In the genomic region with DNA sequence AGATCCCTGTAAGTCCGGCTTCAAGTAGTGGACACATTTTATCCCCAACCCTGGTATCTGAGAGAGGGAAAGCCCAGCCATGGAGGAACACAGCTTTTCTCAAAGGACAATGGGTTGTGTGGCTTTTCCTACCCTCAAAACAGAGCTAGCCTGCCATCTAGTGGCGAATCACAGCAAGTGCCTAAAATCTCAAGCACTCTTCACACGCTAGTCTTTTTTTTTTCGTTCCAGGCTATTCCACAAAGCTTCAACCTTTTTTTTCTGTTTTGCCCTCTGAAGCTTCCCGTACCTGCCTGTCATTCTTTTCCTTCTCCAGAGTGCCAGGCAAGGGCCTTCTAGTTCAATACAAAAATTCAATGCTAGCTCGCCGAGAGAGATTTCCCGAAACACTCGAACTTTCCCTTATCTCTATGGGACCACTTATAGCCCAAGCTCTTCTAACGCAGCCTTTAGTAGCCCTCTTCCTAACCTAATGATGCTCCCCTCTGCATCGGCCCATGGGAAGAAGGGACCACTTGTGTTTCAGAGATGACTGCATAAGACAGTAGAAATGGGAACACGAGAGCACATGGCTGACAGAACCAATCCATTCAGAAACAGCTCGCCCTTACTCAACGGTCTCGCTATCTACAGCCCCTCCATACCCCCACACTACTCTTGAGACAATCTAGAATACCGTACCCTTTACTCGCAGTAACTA, we compare ENCODE assay signal across 7 mouse cellular contexts. TPM values are rescaled to one million over a fixed set of nuclear protein-coding genes. Genes with fewer than 3 reads are reported as not detected.
A peak's percentile ranks its signal among the peaks of the same experiment; 100 is the strongest.
DNase-seq lines count a peak whose midpoint lies in the region; ATAC-seq lines count a peak whose summit lies in the region.

No protein-coding gene starts in this region.

- DNase-seq in adrenal gland, adult 8-10 months, result peak; percentile 69
- DNase-seq in embryo, embryonic 11.5 days (ENCODE audit: low read depth, low spot score), result peak; percentile 75
- DNase-seq in gastrocnemius, postnatal 4 days (ENCODE audit: low spot score in 2 of 2), result peak; percentile 41 to 79
- DNase-seq in left cerebral cortex, postnatal 36 days (ENCODE audit: low spot score in 2 of 2), result peak; percentile 75 to 78
- DNase-seq in midbrain, embryonic 10.5 days (ENCODE audit: low spot score), result peak; percentile 79
- peak; percentile 80 for DNase-seq in right cerebral cortex, postnatal 4 days

- peak overlapping the region; percentile 78 for H3K4me2 ChIP-seq in intestine, embryonic 16.5 days (ENCODE audit: low read depth, low read length)

- ATAC-seq in intestine, embryonic 16.5 days, result peak; percentile 39

- peak overlapping the region; percentile 62 for H3K9ac ChIP-seq in intestine, embryonic 16.5 days (ENCODE audit: low read depth, low read length)

- peaks cover 5% of the 10 kb centered on the region for H3K4me1 ChIP-seq in intestine, embryonic 16.5 days (ENCODE audit: control insufficient read depth, insufficient read depth, low read length)
- peaks cover 24% of the 10 kb centered on the region for H3K4me1 ChIP-seq in midbrain, embryonic 10.5 days

- H3K4me3 ChIP-seq in intestine, embryonic 16.5 days (ENCODE audit: low read length), result peak overlapping the region; percentile 64
- peak overlapping the region; percentile 84 for H3K4me3 ChIP-seq in midbrain, embryonic 10.5 days

- H3K27ac ChIP-seq in intestine, embryonic 16.5 days (ENCODE audit: low read length), result no peak overlapping the region
- H3K27ac ChIP-seq in midbrain, embryonic 10.5 days (replicated peaks), result peak overlapping the region; percentile 94

- intact Hi-C loops in left cerebral cortex, postnatal 36 days (cut with DNase I), result loop anchor here (1.0 to 2.0 kb wide), 3 partner anchors 170 to 336 kb away; a partner anchor contains a TSS

- no peaks in the 10 kb centered on the region for H3K9me3 ChIP-seq in intestine, embryonic 16.5 days (ENCODE audit: control insufficient read depth, low read length)
- no peaks in the 10 kb centered on the region for H3K9me3 ChIP-seq in midbrain, embryonic 10.5 days (replicated peaks)

- H3K36me3 ChIP-seq in intestine, embryonic 16.5 days (ENCODE audit: control insufficient read depth, insufficient read depth, low read length), result 0 out of 2 replicates have a peak, but pooled peaks cover 2% of the 10 kb centered on the region
- peaks cover 26% of the 10 kb centered on the region for H3K36me3 ChIP-seq in midbrain, embryonic 10.5 days

- 2% methylated on average over 17 of the region's 17 CpGs for WGBS in intestine, embryonic 16.5 days
- WGBS in midbrain, embryonic 10.5 days, result 5% methylated on average over 17 of the region's 17 CpGs

- no peaks in the 10 kb centered on the region for H3K27me3 ChIP-seq in intestine, embryonic 16.5 days (replicated peaks; ENCODE audit: control insufficient read depth, insufficient read depth, low read length)
- H3K27me3 ChIP-seq in midbrain, embryonic 10.5 days (ENCODE audit: low read depth, poor library complexity, severe bottlenecking), result no peaks in the 10 kb centered on the region

RNA-seq across cellular contexts. Expression of a gene that starts 0.9 kb away (rescaled TPM):
- total RNA-seq in adrenal gland, adult 8-10 months (2022), result 10 to 100 TPM; 47.5 to 96.0 (median 73.9) TPM
- 10 to 100 TPM; 47.8 to 50.2 TPM for total RNA-seq in gastrocnemius, postnatal 4 days (2021)
- 163 and 176 TPM in 2 replicates for polyA plus RNA-seq in intestine, embryonic 16.5 days (2015; fragmentation: Nextera tagmentation; extraction: Ambion mirVana)
- total RNA-seq in left cerebral cortex, postnatal 36 days (2021), result 10 to 100 TPM; 23.3 to 25.2 TPM
- 169 and 196 TPM in 2 replicates for polyA plus RNA-seq in midbrain, embryonic 10.5 days (2016; fragmentation: Nextera tagmentation; extraction: Ambion mirVana)

RNA-seq across cellular contexts. Expression of a gene that starts 6.5 kb away (rescaled TPM):
- 100 to 1,000 TPM; 115 to 403 (median 241) TPM for total RNA-seq in adrenal gland, adult 8-10 months (2022)
- 100 to 1,000 TPM in 1 of 2 experiments, 10 to 100 TPM in 1; 97.3 to 118 TPM for total RNA-seq in gastrocnemius, postnatal 4 days (2021)
- 393 and 465 TPM in 2 replicates for polyA plus RNA-seq in intestine, embryonic 16.5 days (2015; fragmentation: Nextera tagmentation; extraction: Ambion mirVana)
- total RNA-seq in left cerebral cortex, postnatal 36 days (2021), result 10 to 100 TPM; 55.8 to 66.0 TPM
- polyA plus RNA-seq in midbrain, embryonic 10.5 days (2016; fragmentation: Nextera tagmentation; extraction: Ambion mirVana), result 799 and 889 TPM in 2 replicates

RNA-seq across cellular contexts. Expression of a gene that starts 32.4 kb away (rescaled TPM):
- 100 to 1,000 TPM; 151 to 257 (median 207) TPM for total RNA-seq in adrenal gland, adult 8-10 months (2022)
- total RNA-seq in gastrocnemius, postnatal 4 days (2021), result 10 to 100 TPM; 84.7 to 88.8 TPM
- 76.7 and 77.2 TPM in 2 replicates for polyA plus RNA-seq in intestine, embryonic 16.5 days (2015; fragmentation: Nextera tagmentation; extraction: Ambion mirVana)
- total RNA-seq in left cerebral cortex, postnatal 36 days (2021), result 100 to 1,000 TPM; 106 to 124 TPM
- 87.9 and 110 TPM in 2 replicates for polyA plus RNA-seq in midbrain, embryonic 10.5 days (2016; fragmentation: Nextera tagmentation; extraction: Ambion mirVana)

RNA-seq across cellular contexts. Expression of a gene that starts 39.4 kb away (rescaled TPM):
- 100 to 1,000 TPM in 1 of 4 experiments, 10 to 100 TPM in 3; 44.0 to 121 (median 82.9) TPM for total RNA-seq in adrenal gland, adult 8-10 months (2022)
- total RNA-seq in gastrocnemius, postnatal 4 days (2021), result 10 to 100 TPM; 61.3 to 77.4 TPM
- polyA plus RNA-seq in intestine, embryonic 16.5 days (2015; fragmentation: Nextera tagmentation; extraction: Ambion mirVana), result 97.9 and 110 TPM in 2 replicates
- 100 to 1,000 TPM in 1 of 2 experiments, 10 to 100 TPM in 1; 76.1 to 145 TPM for total RNA-seq in left cerebral cortex, postnatal 36 days (2021)
- 221 and 253 TPM in 2 replicates for polyA plus RNA-seq in midbrain, embryonic 10.5 days (2016; fragmentation: Nextera tagmentation; extraction: Ambion mirVana)
